ENCODE assay signal across 10 mouse cellular contexts in the genomic region with DNA sequence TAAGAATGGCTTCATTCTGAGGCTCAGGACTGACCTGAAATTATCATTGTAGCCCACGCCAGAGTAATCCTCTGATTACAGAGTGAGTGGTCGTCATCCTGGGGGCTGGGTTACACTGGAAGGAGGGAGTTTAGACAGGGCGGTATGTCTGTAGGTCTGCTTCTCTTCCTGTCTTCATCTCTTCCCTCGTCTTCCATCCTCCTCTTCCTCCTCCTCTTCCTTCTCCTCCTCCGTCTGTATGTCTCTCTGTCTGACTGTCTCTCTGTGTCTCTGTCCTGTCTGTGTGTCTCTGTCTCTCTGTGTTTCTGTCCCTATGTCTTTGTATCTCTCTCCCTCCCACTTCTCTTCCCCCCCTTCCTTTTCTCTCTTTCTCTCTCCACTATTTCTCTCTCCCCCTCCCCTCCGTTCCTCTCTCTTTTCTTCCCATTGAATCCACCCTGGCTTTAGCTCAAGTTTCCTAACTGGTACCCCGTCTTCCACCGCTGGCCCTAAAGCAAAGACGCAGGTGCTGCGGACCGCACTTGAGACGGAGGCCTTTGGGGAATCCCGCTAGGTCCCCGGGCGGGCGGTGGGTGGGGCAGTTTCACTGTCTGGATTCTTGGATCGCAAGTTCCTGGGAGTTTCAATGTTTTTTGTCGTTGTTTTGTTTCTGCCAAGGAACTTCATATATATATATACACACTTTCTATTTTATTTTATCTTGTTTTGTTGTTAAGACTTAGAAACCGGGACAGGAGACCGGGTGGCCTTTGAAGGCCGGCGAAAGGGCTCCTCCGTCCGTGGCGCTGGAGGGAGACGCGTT. TPM values are rescaled to one million over a fixed set of nuclear protein-coding genes. Genes with fewer than 3 reads are reported as not detected.
DNase-seq lines count a peak whose midpoint lies in the region; ATAC-seq lines count a peak whose summit lies in the region.
"Had no signal": no experiment of that assay in that cellular context is flagged by ENCODE, and none has a peak within 500 bp of the region (broad histone marks: within the 10 kb centered on the region; RNA-seq: fewer than 3 reads in every experiment).

No protein-coding gene starts in this region.

- H3K4me1 ChIP-seq in kidney, embryonic 16.5 days (ENCODE audit: insufficient read depth, low read length), result peaks cover 4% of the 10 kb centered on the region
- no peaks in the 10 kb centered on the region; the same call in 1 of the 2 replicates for H3K4me1 ChIP-seq in embryonic facial prominence, embryonic 14.5 days (ENCODE audit: control insufficient read depth, insufficient read depth, low read length)
- H3K4me1 ChIP-seq in limb, embryonic 10.5 days, result peaks cover 21% of the 10 kb centered on the region
- H3K4me1 ChIP-seq in liver, embryonic 12.5 days, result no peaks in the 10 kb centered on the region

- no peak for ATAC-seq in kidney, embryonic 16.5 days (ENCODE audit: low FRiP score, low TSS enrichment)
- ATAC-seq in embryonic facial prominence, embryonic 14.5 days (ENCODE audit: low read depth), result no peak
- ATAC-seq in liver, embryonic 12.5 days, result no peak

- no peak overlapping the region for H3K27ac ChIP-seq in kidney, embryonic 16.5 days (ENCODE audit: low read length)
- no peak overlapping the region for H3K27ac ChIP-seq in embryonic facial prominence, embryonic 14.5 days (replicated peaks; ENCODE audit: low read depth, low read length)
- H3K27ac ChIP-seq in limb, embryonic 10.5 days, result no peak overlapping the region
- H3K27ac ChIP-seq in liver, embryonic 12.5 days, result no peak overlapping the region

- H3K4me2 ChIP-seq in kidney, embryonic 16.5 days (replicated peaks; ENCODE audit: low read depth, low read length), result no peak overlapping the region
- peak overlapping the region; percentile 30; the same call in 1 of the 2 replicates for H3K4me2 ChIP-seq in embryonic facial prominence, embryonic 14.5 days (ENCODE audit: low read depth, low read length)
- no peak overlapping the region for H3K4me2 ChIP-seq in liver, embryonic 12.5 days

- no peak for DNase-seq in kidney, adult 11 months
- peak; percentile 65 for DNase-seq in ZHBTc4 (ENCODE audit: low read depth, low spot score)
- no peak for DNase-seq in embryonic facial prominence, embryonic 14.5 days (ENCODE audit: low spot score)
- DNase-seq in limb, embryonic 10.5 days (ENCODE audit: low spot score), result peak; percentile 49
- DNase-seq in yolk sac, embryonic 10.5 days (ENCODE audit: low spot score), result no peak
- DNase-seq in layer of hippocampus, adult 9-11 months, result no peak

- H3K36me3 ChIP-seq in kidney, embryonic 16.5 days (ENCODE audit: insufficient read depth, low read length), result no peaks in the 10 kb centered on the region
- no peaks in the 10 kb centered on the region for H3K36me3 ChIP-seq in embryonic facial prominence, embryonic 14.5 days (ENCODE audit: control insufficient read depth, insufficient read depth, low read length)
- H3K36me3 ChIP-seq in limb, embryonic 10.5 days, result no peaks in the 10 kb centered on the region
- H3K36me3 ChIP-seq in liver, embryonic 12.5 days, result no peaks in the 10 kb centered on the region

- peaks cover 94% of the 10 kb centered on the region for H3K27me3 ChIP-seq in kidney, embryonic 16.5 days (ENCODE audit: insufficient read depth, low read length)
- H3K27me3 ChIP-seq in embryonic facial prominence, embryonic 14.5 days (replicated peaks; ENCODE audit: control insufficient read depth, insufficient read depth, low read length), result peaks cover 96% of the 10 kb centered on the region
- H3K27me3 ChIP-seq in limb, embryonic 10.5 days (ENCODE audit: low read depth, poor library complexity, severe bottlenecking), result peaks cover 100% of the 10 kb centered on the region
- peaks cover 86% of the 10 kb centered on the region for H3K27me3 ChIP-seq in liver, embryonic 12.5 days (replicated peaks)

- peak overlapping the region; percentile 11; the same call in 1 of the 2 replicates for H3K4me3 ChIP-seq in kidney, embryonic 16.5 days (ENCODE audit: low read length)
- H3K4me3 ChIP-seq in embryonic facial prominence, embryonic 14.5 days (ENCODE audit: low read depth, low read length), result no peak overlapping the region
- H3K4me3 ChIP-seq in limb, embryonic 10.5 days, result no peak overlapping the region
- no peak overlapping the region for H3K4me3 ChIP-seq in liver, embryonic 12.5 days
- H3K4me3 ChIP-seq: erythroblast, embryonic 14.5 days had no signal

- WGBS in kidney, embryonic 16.5 days, result 1% methylated on average over 27 of the region's 27 CpGs
- WGBS in embryonic facial prominence, embryonic 14.5 days, result 2% methylated on average over 27 of the region's 27 CpGs
- under 1% methylated on average over 27 of the region's 27 CpGs for WGBS in limb, embryonic 10.5 days
- 4% methylated on average over 27 of the region's 27 CpGs for WGBS in liver, embryonic 12.5 days (ENCODE audit: insufficient replicate concordance)

- H3K9me3 ChIP-seq in kidney, embryonic 16.5 days (ENCODE audit: low read length), result no peaks in the 10 kb centered on the region
- no peaks in the 10 kb centered on the region for H3K9me3 ChIP-seq in embryonic facial prominence, embryonic 14.5 days (ENCODE audit: control insufficient read depth, low read length)
- H3K9me3 ChIP-seq in limb, embryonic 10.5 days (replicated peaks), result no peaks in the 10 kb centered on the region
- H3K9me3 ChIP-seq in liver, embryonic 12.5 days (replicated peaks), result no peaks in the 10 kb centered on the region

- no peak overlapping the region for H3K9ac ChIP-seq in kidney, embryonic 16.5 days (replicated peaks; ENCODE audit: low read length)
- no peak overlapping the region for H3K9ac ChIP-seq in embryonic facial prominence, embryonic 14.5 days (ENCODE audit: low read depth, low read length)
- H3K9ac ChIP-seq in liver, embryonic 12.5 days, result no peak overlapping the region

RNA-seq across cellular contexts. Expression of a gene that starts 8.4 kb away (rescaled TPM):
- not detected in 2 replicates for polyA plus RNA-seq in kidney, embryonic 16.5 days (2015; fragmentation: Nextera tagmentation; extraction: Ambion mirVana)
- polyA plus RNA-seq in embryonic facial prominence, embryonic 14.5 days (2014; fragmentation: Nextera tagmentation; extraction: Ambion mirVana), result not detected in 2 replicates
- polyA plus RNA-seq in limb, embryonic 10.5 days (2016; fragmentation: Nextera tagmentation; extraction: Ambion mirVana), result not detected in 2 replicates
- polyA plus RNA-seq in liver, embryonic 12.5 days (2016; fragmentation: Nextera tagmentation; extraction: Ambion mirVana), result not detected in 2 replicates
- polyA plus RNA-seq: erythroblast, embryonic 14.5 days; limb, embryonic 14.5 days had no signal

RNA-seq across cellular contexts. Expression of a gene that starts 39.2 kb away (rescaled TPM):
- polyA plus RNA-seq in kidney, embryonic 16.5 days (2015; fragmentation: Nextera tagmentation; extraction: Ambion mirVana), result 20.9 and 23.9 TPM in 2 replicates
- 46.5 and 53.4 TPM in 2 replicates for polyA plus RNA-seq in embryonic facial prominence, embryonic 14.5 days (2014; fragmentation: Nextera tagmentation; extraction: Ambion mirVana)
- polyA plus RNA-seq in limb, embryonic 10.5 days (2016; fragmentation: Nextera tagmentation; extraction: Ambion mirVana), result 36.9 and 40.0 TPM in 2 replicates
- 32.5 and 35.1 TPM in 2 replicates for polyA plus RNA-seq in liver, embryonic 12.5 days (2016; fragmentation: Nextera tagmentation; extraction: Ambion mirVana)

Comparison
In these comparisons a context has a peak if more than half of its experiments do, and no peak if none do; other contexts are left out.
1. DNase-seq: peak in ZHBTc4 (single experiment) and limb, embryonic 10.5 days (single experiment); none in kidney, adult 11 months (single experiment), embryonic facial prominence, embryonic 14.5 days (single experiment), yolk sac, embryonic 10.5 days (single experiment) and layer of hippocampus, adult 9-11 months (single experiment).